Mouse (Mus musculus): Measurements from ENCODE around the gene Rnase2a. TPM values are rescaled to one million over a fixed set of nuclear protein-coding genes. Genes with fewer than 3 reads are reported as not detected.
"Not testable (repeated sequence)": the region's sequence is repeated elsewhere in the genome, so short reads cannot be mapped to it uniquely, and the experiment has no call there.

The Rnase2a gene
- polyA plus RNA-seq (2015; fragmentation: Nextera tagmentation; extraction: Ambion mirVana), result not detected in 2 replicates

DNA sequence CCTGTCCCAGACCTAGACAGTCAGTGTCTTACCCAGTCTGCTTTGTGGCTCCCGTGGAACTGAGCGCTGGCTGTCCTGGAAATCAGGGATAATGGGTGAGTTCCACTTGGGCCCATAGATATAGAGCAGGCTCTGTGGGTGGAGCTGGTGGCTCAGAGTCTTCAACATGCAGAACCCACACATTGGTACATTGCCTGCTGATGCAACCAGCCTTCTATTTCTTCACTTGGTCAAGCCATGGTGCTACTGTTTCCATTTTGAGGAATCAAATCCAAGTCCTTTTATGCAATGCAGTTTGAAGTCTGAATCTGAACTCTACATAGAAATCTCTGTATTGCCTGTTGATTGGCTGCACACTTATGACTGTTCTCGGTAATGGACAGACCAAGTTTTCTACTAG, at the start of gene Rnase2a:
Rnase2a (minus strand) TSS at position 72 of the 400 bp plus-strand sequence.
- H3K9me3 ChIP-seq, result no peaks in the 10 kb centered on the region
- no peak within 1 kb of the TSS for H3K4me3 ChIP-seq
- H3K27ac ChIP-seq, result no peak within 1 kb of the TSS
- no peak within 1 kb of the TSS for H3K4me2 ChIP-seq
- 88% methylated on average over 3 of the region's 3 CpGs for WGBS
- H3K4me1 ChIP-seq, result no peaks in the 10 kb centered on the region
- no peak for ATAC-seq (ENCODE audit: insufficient number of reproducible peaks, insufficient read depth, low FRiP score, low TSS enrichment, low read depth)
- H3K9ac ChIP-seq, result no peak within 1 kb of the TSS
- H3K27me3 ChIP-seq, result no peaks in the 10 kb centered on the region
- no peaks in the 10 kb centered on the region for H3K36me3 ChIP-seq

DNA sequence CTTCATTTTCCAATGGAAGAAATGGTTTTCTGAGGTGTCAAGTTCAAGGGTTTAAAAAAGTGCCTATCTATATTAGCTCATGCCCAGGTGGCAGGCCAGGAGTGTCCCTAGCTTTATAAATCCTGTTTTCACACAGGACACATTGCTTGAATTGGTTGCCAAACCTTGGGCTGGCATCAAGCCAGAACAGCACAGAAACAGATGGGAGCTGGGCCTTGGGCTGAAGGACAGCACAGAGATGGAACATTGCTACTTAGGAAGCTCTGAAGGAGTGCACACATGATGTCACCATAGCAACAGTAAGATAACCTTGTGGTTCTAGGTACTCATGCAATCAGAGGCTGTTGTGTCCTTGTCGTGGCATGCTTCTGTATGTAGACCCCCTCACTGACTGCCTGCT, 35.6 kb upstream of the Rnase2a start:
- ATAC-seq (ENCODE audit: insufficient number of reproducible peaks, insufficient read depth, low FRiP score, low TSS enrichment, low read depth), result no peak
- Histone ChIP-seq H3K4me2 (no peak overlapping the region), H3K4me3 (no peak overlapping the region), H3K9ac (no peak overlapping the region), H3K27me3 (no peaks in the 10 kb centered on the region), H3K27ac (no peak overlapping the region), H3K4me1 (no peaks in the 10 kb centered on the region), H3K36me3 (no peaks in the 10 kb centered on the region), H3K9me3 (no peaks in the 10 kb centered on the region)
- WGBS, result 65% methylated on average over 1 of the region's 1 CpGs

DNA sequence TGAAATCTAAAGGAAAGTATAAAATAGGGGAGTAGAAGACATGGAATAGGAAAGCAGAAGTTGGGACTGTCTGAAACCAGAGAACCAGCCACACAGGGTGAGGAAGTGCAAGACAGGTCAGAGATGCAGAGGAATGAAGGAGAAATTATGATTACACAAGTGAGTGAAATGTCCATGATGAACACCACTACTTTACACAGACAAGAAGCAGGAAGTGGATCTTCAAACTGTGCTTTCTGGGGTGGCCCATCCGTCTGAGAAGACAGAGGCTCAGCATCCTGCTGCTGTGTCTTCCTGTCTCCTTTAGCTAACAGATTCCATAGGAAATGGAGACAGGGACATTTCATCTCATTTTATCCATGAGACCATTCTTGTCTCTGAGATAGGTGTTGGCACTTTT, 22.6 kb upstream of the Rnase2a start:
- ATAC-seq (ENCODE audit: insufficient number of reproducible peaks, insufficient read depth, low FRiP score, low TSS enrichment, low read depth); H3K4me1 ChIP-seq: not testable (repeated sequence)
- WGBS, result 43% methylated on average over 1 of the region's 1 CpGs

GRCm38 (mm10) chr14:51268677-51269076, 12.8 kb upstream of the Rnase2a start:
- no peak overlapping the region for H3K27ac ChIP-seq
- H3K36me3 ChIP-seq, result no peaks in the 10 kb centered on the region
- no peak overlapping the region for H3K9ac ChIP-seq
- ATAC-seq (ENCODE audit: insufficient number of reproducible peaks, insufficient read depth, low FRiP score, low TSS enrichment, low read depth), result no peak
- WGBS, result 59% methylated on average over 1 of the region's 1 CpGs
- no peaks in the 10 kb centered on the region for H3K9me3 ChIP-seq
- no peak overlapping the region for H3K4me2 ChIP-seq
- no peaks in the 10 kb centered on the region for H3K4me1 ChIP-seq
- no peaks in the 10 kb centered on the region for H3K27me3 ChIP-seq
- no peak overlapping the region for H3K4me3 ChIP-seq

More for the DNA sequence above, 22.6 kb upstream of the Rnase2a start:
- H3K27me3 ChIP-seq, H3K9ac ChIP-seq, H3K9me3 ChIP-seq, H3K4me3 ChIP-seq, H3K4me2 ChIP-seq, H3K36me3 ChIP-seq, H3K27ac ChIP-seq: not testable (repeated sequence)

GRCm38 (mm10) chr14:51266113-51266512, 10.2 kb upstream of the Rnase2a start:
- Histone ChIP-seq H3K4me2 (peak overlapping the region; percentile 35), H3K9ac (0 out of 2 replicates have a peak overlapping the region, but pooled peaks have one; percentile 44), H3K27me3 (no peaks in the 10 kb centered on the region), H3K4me1 (no peaks in the 10 kb centered on the region), H3K36me3 (no peaks in the 10 kb centered on the region), H3K27ac (no peak overlapping the region), H3K9me3 (no peaks in the 10 kb centered on the region), H3K4me3 (no peak overlapping the region)
- WGBS, result 5% methylated on average over 9 of the region's 9 CpGs
- ATAC-seq (ENCODE audit: insufficient number of reproducible peaks, insufficient read depth, low FRiP score, low TSS enrichment, low read depth), result 0 out of 2 replicates have a peak, but pooled peaks have one; percentile 62

- Histone ChIP-seq H3K4me3 (no peak overlapping the region), H3K4me2 (peak overlapping the region; percentile 35), H3K4me1 (no peaks in the 10 kb centered on the region), H3K27ac (no peak overlapping the region), H3K9me3 (no peaks in the 10 kb centered on the region), H3K36me3 (no peaks in the 10 kb centered on the region), H3K9ac (0 out of 2 replicates have a peak overlapping the region, but pooled peaks have one; percentile 44), H3K27me3 (no peaks in the 10 kb centered on the region)
- 63% methylated on average over 4 of the region's 4 CpGs for WGBS
- ATAC-seq (ENCODE audit: insufficient number of reproducible peaks, insufficient read depth, low FRiP score, low TSS enrichment, low read depth), result no peak
Observed at GRCm38 (mm10) chr14:51265667-51266066, 9.8 kb upstream of the Rnase2a start.

DNA sequence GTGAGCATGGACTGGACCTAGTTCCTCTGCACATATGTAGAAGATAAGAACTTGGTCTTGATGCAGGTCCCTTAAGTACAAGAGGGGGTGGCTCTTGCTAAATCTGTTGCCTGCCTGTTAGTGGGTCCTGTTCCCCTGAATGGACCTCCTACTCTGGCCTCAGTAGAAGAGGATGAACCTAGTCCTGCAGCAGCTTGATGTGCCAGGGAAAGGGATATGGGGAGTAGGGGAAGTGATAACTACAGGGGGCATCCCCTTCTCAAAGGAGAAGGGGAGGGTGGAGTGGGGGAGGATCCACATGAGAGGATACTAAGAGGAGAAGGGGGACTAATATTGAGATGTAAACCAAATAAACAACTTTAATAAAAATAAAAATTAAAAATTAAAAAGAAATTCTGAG, 6.5 kb upstream of the Rnase2a start:
- Histone ChIP-seq H3K27me3 (no peaks in the 10 kb centered on the region), H3K9me3 (no peaks in the 10 kb centered on the region), H3K9ac (no peak overlapping the region), H3K4me2 (no peak overlapping the region), H3K4me1 (no peaks in the 10 kb centered on the region), H3K27ac (no peak overlapping the region), H3K4me3 (no peak overlapping the region), H3K36me3 (no peaks in the 10 kb centered on the region)
- ATAC-seq (ENCODE audit: insufficient number of reproducible peaks, insufficient read depth, low FRiP score, low TSS enrichment, low read depth), result no peak

DNA sequence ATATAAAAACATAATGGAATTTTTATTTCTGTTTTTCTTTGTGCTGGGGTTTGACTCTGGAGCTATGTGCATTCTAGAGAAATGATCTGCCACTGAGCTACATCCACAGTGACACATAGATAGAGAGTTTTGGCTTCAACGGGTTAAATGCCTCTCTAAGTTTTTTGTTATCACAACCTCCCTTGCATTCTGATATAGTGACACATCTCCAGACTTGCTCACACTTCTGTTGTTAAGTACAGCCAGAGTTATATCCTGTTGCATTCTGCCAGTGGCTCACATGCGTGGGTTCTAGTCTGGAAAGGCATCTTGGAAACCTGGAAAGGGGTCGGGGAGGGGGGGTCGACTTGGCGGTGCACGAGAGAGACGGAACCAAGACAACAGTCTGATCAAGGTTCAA, 3.8 kb upstream of the Rnase2a start:
- no peak overlapping the region for H3K27ac ChIP-seq
- 89% methylated on average over 7 of the region's 7 CpGs for WGBS

GRCm38 (mm10) chr14:51253569-51253968, 2.3 kb downstream of the Rnase2a start:
- ATAC-seq (ENCODE audit: insufficient number of reproducible peaks, insufficient read depth, low FRiP score, low TSS enrichment, low read depth), result no peak
- 100% methylated on average over 1 of the region's 1 CpGs for WGBS
- Histone ChIP-seq H3K4me3 (no peak overlapping the region), H3K27me3 (no peaks in the 10 kb centered on the region), H3K4me1 (no peaks in the 10 kb centered on the region), H3K9me3 (no peaks in the 10 kb centered on the region), H3K36me3 (no peaks in the 10 kb centered on the region), H3K9ac (no peak overlapping the region), H3K27ac (no peak overlapping the region), H3K4me2 (no peak overlapping the region)

More for the DNA sequence above, 3.8 kb upstream of the Rnase2a start:
- Histone ChIP-seq H3K36me3 (no peaks in the 10 kb centered on the region), H3K4me3 (no peak overlapping the region), H3K4me1 (no peaks in the 10 kb centered on the region), H3K4me2 (no peak overlapping the region), H3K27me3 (no peaks in the 10 kb centered on the region), H3K9me3 (no peaks in the 10 kb centered on the region), H3K9ac (no peak overlapping the region)
- no peak for ATAC-seq (ENCODE audit: insufficient number of reproducible peaks, insufficient read depth, low FRiP score, low TSS enrichment, low read depth)

DNA sequence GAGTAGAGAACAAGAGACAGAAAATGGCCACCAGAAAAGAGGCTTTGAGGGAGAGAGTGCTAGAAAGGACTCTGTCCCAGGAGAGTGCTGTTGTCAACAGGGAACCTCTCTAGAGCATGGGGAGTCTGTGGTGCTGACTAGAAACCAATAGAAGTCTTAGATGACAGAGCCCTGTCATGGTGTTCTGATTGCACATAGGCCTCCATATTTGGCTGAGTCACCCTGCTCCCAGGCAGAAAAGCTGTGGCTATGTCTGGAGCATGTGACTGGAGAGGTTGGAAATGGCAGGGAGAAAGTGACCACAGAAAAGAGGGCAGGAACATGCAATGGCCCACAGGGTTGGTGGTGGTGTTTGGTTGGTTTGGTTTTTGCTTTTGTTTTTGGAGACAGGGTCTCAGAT, 3.7 kb downstream of the Rnase2a start:
- not testable (repeated sequence) for H3K9ac ChIP-seq; H3K4me1 ChIP-seq; ATAC-seq (ENCODE audit: insufficient number of reproducible peaks, insufficient read depth, low FRiP score, low TSS enrichment, low read depth); H3K36me3 ChIP-seq; H3K4me3 ChIP-seq; H3K4me2 ChIP-seq; H3K27me3 ChIP-seq; H3K27ac ChIP-seq; H3K9me3 ChIP-seq

DNA sequence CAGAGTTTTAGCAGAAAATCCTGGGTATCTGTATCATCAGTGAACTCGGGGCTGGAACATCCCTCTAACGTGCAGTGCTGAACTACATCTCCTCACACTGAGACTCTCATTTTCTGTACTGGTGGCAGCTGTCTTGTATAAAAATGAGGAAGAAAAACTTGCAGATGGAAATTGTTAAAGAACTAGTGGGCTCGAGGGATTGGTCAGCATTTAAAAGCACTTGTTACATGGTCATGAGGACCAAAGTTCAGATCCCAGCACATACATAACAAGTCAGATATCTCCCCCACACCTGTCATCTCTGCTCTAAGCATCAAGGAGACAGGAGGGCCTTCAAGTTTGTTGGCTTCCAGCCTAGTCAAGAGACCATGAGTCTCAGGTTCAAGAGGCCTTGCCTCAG, 5.6 kb downstream of the Rnase2a start:
- no peak overlapping the region for H3K27ac ChIP-seq
- no peak overlapping the region for H3K4me3 ChIP-seq
- no peak overlapping the region for H3K4me2 ChIP-seq
- no peak for ATAC-seq (ENCODE audit: insufficient number of reproducible peaks, insufficient read depth, low FRiP score, low TSS enrichment, low read depth)
- H3K9ac ChIP-seq, result no peak overlapping the region
- H3K4me1 ChIP-seq, result no peaks in the 10 kb centered on the region
- no peaks in the 10 kb centered on the region for H3K9me3 ChIP-seq
- no peaks in the 10 kb centered on the region for H3K36me3 ChIP-seq
- H3K27me3 ChIP-seq, result no peaks in the 10 kb centered on the region
- WGBS, result 70% methylated on average over 3 of the region's 3 CpGs

DNA sequence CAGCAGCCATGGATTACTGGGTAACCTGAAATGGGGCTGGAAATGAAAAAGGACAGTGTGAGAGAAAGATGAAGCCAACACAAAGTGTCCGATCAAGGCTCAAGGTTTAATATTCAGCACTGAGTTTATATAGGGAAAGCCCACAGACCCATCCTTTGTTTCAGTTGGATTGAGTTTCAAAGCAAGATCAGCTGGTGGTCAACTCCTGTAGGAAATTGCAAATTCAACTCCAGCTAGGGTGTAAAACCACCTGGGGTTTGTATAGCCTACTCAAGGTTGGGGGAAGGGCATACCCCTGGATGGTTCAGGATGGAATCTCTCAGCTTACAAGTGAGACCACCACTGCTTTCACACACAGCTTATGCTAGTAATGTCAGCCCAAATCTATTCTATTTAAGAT, 8.2 kb downstream of the Rnase2a start:
- ATAC-seq (ENCODE audit: insufficient number of reproducible peaks, insufficient read depth, low FRiP score, low TSS enrichment, low read depth), result no peak
- no peak overlapping the region for H3K9ac ChIP-seq
- no peaks in the 10 kb centered on the region for H3K27me3 ChIP-seq
- H3K27ac ChIP-seq, result no peak overlapping the region
- 88% methylated on average over 1 of the region's 1 CpGs for WGBS
- no peak overlapping the region for H3K4me2 ChIP-seq
- H3K9me3 ChIP-seq, result no peaks in the 10 kb centered on the region
- no peak overlapping the region for H3K4me3 ChIP-seq
- H3K4me1 ChIP-seq, result no peaks in the 10 kb centered on the region
- no peaks in the 10 kb centered on the region for H3K36me3 ChIP-seq

- Histone ChIP-seq H3K27ac (no peak overlapping the region), H3K4me3 (no peak overlapping the region), H3K9me3 (no peaks in the 10 kb centered on the region), H3K4me2 (no peak overlapping the region), H3K27me3 (no peaks in the 10 kb centered on the region), H3K36me3 (no peaks in the 10 kb centered on the region), H3K9ac (no peak overlapping the region), H3K4me1 (no peaks in the 10 kb centered on the region)
- no peak for ATAC-seq (ENCODE audit: insufficient number of reproducible peaks, insufficient read depth, low FRiP score, low TSS enrichment, low read depth)
Observed at GRCm38 (mm10) chr14:51240899-51241298, 15.0 kb downstream of the Rnase2a start.

Measured in embryonic facial prominence, embryonic 13.5 days (tissue).